Mouse (Mus musculus) monocyte, adult 5-6 weeks (primary cell): ENCODE data around the gene Ube2n. TPM values are rescaled to one million over a fixed set of nuclear protein-coding genes. Genes with fewer than 3 reads are reported as not detected.

Experiments used
- ATAC-seq: fragments of 153-309, 156-312 bp; replicated peaks from 2 replicates; pipeline ENCODE4 v1.8.0; 2017; ENCODE audit warnings: mild to moderate bottlenecking; ENCODE audit not compliant: low TSS enrichment, insufficient number of reproducible peaks, severe bottlenecking, poor library complexity, low FRiP score
- total RNA-seq: library from RNA; stranded (forward); fragments of 200-1000, 200-491, 200-594 nt; gene quantifications from 3 replicates; pipeline ENCODE4 v1.2.3, GENCODE M21; 2017

Ube2n gene
- total RNA-seq, result 101 to 144 TPM (median 135 TPM) in 3 replicates

GRCm38 (mm10) chr10:95514656-95515292 is at the start of gene Ube2n:
Ube2n (plus strand) TSS chr10:95515145.
- ATAC-seq, result peak; percentile 93

- ATAC-seq, result no peak
Measured at GRCm38 (mm10) chr10:95465485-95465896, 49.5 kb upstream of the Ube2n start.

DNA sequence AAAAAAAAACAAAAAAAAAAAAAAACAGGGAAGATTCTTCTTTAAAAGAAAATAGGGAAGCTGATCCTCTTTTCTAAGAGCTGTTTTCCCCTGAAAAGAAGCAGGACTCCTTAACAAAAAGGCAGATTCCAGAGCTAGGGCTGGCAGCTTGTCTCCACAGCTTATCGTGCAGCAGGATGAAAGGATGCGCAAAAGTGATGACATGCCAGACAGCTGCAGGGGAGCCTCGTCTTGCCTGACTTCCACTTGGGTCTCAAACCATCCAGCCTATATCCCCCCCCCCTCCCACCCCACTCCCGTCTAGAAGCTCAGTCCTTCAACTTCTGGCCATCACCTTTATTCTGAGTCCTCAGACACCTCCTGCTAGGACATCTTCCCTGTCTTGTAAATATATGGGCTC is 46.1 kb upstream of the Ube2n start:
- ATAC-seq, result no peak

DNA sequence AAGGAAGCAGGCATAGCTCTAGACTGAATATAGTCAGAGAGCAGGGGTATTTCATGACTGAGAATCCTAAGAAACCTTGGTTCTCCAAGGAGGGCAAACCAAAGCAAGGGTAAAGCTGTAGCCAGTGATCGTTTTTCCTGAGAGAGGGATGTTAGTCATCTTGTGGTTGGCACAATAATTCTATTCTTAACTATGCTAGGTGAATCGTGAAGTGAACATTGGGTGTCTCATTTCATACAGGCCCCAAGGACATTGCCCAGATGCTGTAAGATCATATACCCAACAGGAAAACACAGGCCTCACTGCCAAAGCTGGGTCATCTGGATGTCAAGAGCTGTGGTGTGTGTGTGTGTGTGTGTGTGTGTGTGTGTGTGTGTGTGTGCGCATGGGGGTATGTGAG is 43.8 kb upstream of the Ube2n start:
- ATAC-seq, result no peak

- no peak for ATAC-seq
Measured at GRCm38 (mm10) chr10:95471889-95472547, 42.9 kb upstream of the Ube2n start.

DNA sequence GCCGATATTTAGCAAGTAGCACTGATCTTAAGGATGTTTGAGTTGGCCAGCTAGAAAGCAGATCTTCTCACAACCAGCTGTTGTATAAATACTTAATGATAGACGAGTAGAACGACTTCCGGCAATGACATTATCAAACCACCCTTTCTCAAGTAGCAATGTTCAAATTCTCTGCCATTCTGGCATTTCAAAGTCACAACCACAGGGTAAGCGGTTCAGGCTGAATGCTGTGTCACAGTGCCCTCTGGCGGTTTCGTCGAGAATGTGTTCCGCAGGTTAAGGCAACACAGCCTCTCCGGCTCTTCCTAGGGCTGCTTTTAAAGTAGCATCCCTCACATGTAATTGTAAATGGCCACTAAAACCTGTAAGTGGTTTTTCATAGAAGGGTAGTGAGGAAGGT is 39.0 kb upstream of the Ube2n start:
- peak; percentile 86 for ATAC-seq

GRCm38 (mm10) chr10:95477516-95477915 is 37.4 kb upstream of the Ube2n start:
- ATAC-seq, result no peak

GRCm38 (mm10) chr10:95489653-95490052 is 25.3 kb upstream of the Ube2n start:
- no peak for ATAC-seq

DNA sequence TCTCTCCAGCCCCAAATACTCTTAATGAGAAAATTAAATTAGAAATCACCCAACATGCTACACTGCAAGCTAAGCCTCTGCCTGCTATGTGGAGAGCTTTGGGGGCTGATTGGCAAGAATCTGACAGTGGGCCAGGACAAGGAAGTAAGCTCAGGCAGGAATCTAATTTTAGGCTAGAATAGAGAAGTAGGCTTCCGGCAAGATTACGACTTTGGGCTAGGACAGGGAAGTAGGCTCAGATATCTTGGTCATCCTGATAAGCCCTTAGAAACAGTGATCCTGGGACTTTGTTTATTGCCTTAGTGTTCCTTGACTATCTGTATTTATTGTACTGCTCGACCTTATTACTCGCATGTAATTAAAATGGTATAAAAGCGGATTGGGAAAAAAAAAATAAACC is 20.7 kb upstream of the Ube2n start:
- no peak for ATAC-seq

GRCm38 (mm10) chr10:95501033-95501432 is 13.9 kb upstream of the Ube2n start:
- ATAC-seq, result no peak

- peak; percentile 93 for ATAC-seq
Measured at GRCm38 (mm10) chr10:95501463-95502081, 13.4 kb upstream of the Ube2n start, which contains the start of gene Mrpl42. Mrpl42 (minus strand) TSS chr10:95501940.

- no peak for ATAC-seq
Measured at GRCm38 (mm10) chr10:95503443-95504235, 11.3 kb upstream of the Ube2n start.

GRCm38 (mm10) chr10:95504341-95504740 is 10.6 kb upstream of the Ube2n start:
- no peak for ATAC-seq

- ATAC-seq, result no peak
Measured at GRCm38 (mm10) chr10:95508126-95508525, 6.8 kb upstream of the Ube2n start.

DNA sequence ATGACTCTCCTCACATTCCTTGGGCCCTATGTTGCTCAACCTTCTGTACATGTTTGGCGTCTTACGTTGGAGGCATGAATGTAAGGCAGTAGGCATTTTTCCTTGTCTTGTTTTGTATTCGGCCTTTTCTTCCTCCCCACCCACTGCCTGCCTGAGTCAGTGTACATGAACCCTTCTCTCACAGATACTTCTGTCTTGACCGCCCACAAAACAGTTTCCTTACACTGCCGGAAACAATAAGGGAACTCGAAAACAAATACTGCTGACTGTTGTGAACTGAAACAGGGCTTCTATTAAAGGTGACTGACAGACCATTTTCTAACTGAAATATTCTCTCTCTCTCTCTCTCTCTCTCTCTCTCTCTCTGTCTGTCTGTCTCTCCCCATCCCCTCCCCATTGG is 6.2 kb upstream of the Ube2n start:
- peak; percentile 55; the same call in 1 of the 2 replicates for ATAC-seq

DNA sequence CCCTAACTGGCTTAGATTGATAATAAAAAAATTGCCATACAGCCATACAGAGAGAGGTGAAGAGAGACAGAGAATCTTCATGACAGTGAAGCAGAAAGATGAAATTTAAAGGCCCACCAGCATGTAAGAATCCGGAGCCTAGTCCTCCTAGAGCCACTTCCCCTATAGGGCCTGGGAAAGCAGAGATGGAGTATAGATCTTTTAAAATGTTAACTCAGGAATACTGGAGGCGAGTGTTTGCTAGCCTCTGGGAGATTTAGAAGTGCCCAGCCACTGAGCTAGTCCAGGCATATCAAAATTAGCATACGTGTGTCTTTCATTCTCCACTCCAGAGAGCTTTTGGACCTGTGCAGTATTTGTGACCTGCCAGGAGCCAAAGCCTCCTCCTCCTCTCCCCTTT is 5.7 kb upstream of the Ube2n start:
- no peak for ATAC-seq

DNA sequence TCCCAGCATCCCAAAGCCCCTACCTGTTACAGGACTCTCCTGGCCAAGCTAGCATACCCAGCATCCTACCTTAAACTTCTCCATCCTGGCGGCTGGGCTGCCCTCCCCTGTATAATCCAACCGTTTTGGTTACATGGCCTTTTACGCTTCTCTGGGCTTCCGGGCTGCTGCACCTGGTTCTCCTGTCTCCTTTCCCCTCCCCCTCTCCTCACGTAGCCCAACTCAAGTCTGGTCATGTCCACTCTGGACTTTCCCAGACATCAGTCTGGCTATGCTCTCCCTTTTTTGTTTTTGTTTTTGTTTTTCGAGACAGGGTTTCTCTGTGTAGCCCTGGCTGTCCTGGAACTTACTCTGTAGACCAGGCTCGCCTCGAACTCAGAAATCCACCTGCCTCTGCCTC is 2.3 kb upstream of the Ube2n start:
- no peak for ATAC-seq

DNA sequence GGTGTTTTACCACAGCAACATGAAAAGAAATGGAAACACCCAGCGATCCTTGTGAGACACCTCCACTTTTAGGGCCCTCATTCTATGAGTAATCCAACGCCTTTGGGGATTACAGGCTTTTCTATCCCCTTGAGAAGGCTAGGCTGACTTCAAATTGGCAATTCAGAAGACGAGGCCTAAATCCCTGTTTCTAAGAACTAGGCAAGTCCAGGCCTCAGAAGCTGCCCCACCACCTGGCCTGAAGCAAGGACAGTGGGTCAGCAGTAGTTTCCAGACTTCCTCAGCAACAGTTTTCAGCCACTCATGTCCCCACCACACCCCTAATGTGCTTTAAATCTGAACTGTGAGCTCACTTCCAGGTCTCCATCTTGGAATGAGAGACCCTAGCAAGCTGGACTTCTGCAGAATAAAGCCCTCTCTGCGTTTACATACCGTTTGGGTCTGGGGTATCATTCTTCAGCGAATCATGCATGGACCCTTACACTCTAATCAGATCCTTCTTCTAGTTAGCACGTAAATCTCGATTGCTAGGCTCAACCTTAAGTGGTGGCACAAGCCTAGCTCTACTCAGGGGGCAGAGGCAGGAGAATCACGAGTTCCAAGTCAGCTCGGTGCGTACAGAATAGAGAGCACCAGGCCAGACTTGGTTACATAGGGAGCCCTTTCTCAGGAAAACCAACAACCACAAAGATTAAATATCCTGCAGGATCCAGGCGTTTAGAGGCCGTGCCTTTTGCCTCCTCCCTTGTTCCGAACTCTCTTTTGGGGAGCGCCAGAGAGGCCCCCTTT is 983 bp upstream of the Ube2n start:
- ATAC-seq, result no peak
